Mouse (Mus musculus): ENCODE measurements around the gene Exoc2.

The Exoc2 gene

GRCm38 (mm10) chr13:30766636-30767476, 207.0 kb downstream of the Exoc2 start:
- no peak for DNase-seq

GRCm38 (mm10) chr13:30765906-30766305, 208.0 kb downstream of the Exoc2 start:
- DNase-seq: no peak

GRCm38 (mm10) chr13:30764014-30764740, 209.7 kb downstream of the Exoc2 start:
- no peak for DNase-seq

Data from cerebellum, postnatal 36 days (tissue).